Mouse (Mus musculus) G1E (cell line): ENCODE data around the gene Marc2. TPM values are rescaled to one million over a fixed set of nuclear protein-coding genes. Genes with fewer than 3 reads are reported as not detected.

ENCODE experiments used
- ATAC-seq: 2 replicates; pipeline ENCODE4 v1.8.0; 2016; ENCODE audit warnings: mild to moderate bottlenecking; ENCODE audit not compliant: insufficient number of reproducible peaks, poor library complexity, low FRiP score, severe bottlenecking; ENCODE audit errors: extremely low read depth
- DNase-seq: peaks from one replicate; pipeline ENCODE4 v3.0.0; 2012; ENCODE audit warnings: low spot score
- H3K27me3 ChIP-seq: 2 replicates; pipeline ENCODE4 v1.6.1; 2012; ENCODE audit warnings: mild to moderate bottlenecking, low read length, inconsistent platforms; ENCODE audit not compliant: insufficient read depth
- H3K36me3 ChIP-seq: replicated peaks from 2 replicates; pipeline ENCODE3; 2012; ENCODE audit warnings: mild to moderate bottlenecking, inconsistent platforms
- H3K4me1 ChIP-seq: 2 replicates; pipeline ENCODE4 v1.6.1; 2012; ENCODE audit warnings: low read depth, low read length, inconsistent platforms, mixed read lengths; ENCODE audit not compliant: insufficient read depth
- H3K4me3 ChIP-seq: 2 replicates; pipeline ENCODE4 v1.5.1; 2012; ENCODE audit warnings: low read depth, mild to moderate bottlenecking, inconsistent platforms, low read length, moderate library complexity, mixed read lengths
- H3K9me3 ChIP-seq: replicated peaks from 2 replicates; pipeline ENCODE4 v1.6.1; 2012; ENCODE audit warnings: inconsistent platforms
- CTCF ChIP-seq: IDR thresholded peaks from 2 replicates; pipeline ENCODE4 v1.5.1; 2012; ENCODE audit warnings: low read depth, low read length, inconsistent platforms, mixed read lengths
- GATA1 ChIP-seq: IDR thresholded peaks from 2 replicates; pipeline ENCODE4 v1.6.1; 2012; ENCODE audit warnings: borderline replicate concordance, low read length, inconsistent platforms, mixed read lengths
- GATA2 ChIP-seq: IDR thresholded peaks from 2 replicates; pipeline ENCODE4 v1.6.1; 2012; ENCODE audit warnings: low read depth, low read length, inconsistent platforms, borderline replicate concordance
- POLR2AphosphoS5 ChIP-seq: IDR thresholded peaks from 2 replicates; pipeline ENCODE4 v1.6.1; 2012; ENCODE audit warnings: low read depth, low read length, inconsistent platforms; ENCODE audit not compliant: insufficient replicate concordance
- TAL1 ChIP-seq: conservative IDR thresholded peaks from 2 replicates; pipeline ENCODE4 v1.6.1; 2012; ENCODE audit warnings: low read depth, low read length, inconsistent platforms, mixed read lengths
- polyA plus RNA-seq: library from polyadenylated mRNA; stranded (reverse); fragments of >175 nt; gene quantifications from 2 replicates; pipeline ENCODE4 v1.2.3, GENCODE M21; 2012
- total RNA-seq, 2 experiments: library from RNA; stranded (forward) in 1 of 2; stranded (reverse) in 1 of 2; fragments of 200-1000 nt in 1 of 2; fragments of >200 nt in 1 of 2; fragmentation: Nextera tagmentation in 1 of 2; gene quantifications; 2 replicates each; pipeline ENCODE4 v1.2.3; 2014 to 2017

The Marc2 gene
- total and polyA plus RNA-seq, 3 experiments = 39.8 to 62.0 (median 53.5) TPM

- H3K4me1 ChIP-seq = no peaks in the 10 kb centered on the region
- ATAC-seq = no peak
- H3K27me3 ChIP-seq = no peaks in the 10 kb centered on the region
- DNase-seq = no peak
- H3K9me3 ChIP-seq = no peaks in the 10 kb centered on the region
- TF ChIP-seq GATA2 (no peak), POLR2AphosphoS5 (no peak), CTCF (no peak)
- H3K4me3 ChIP-seq = no peak overlapping the region
- no peaks in the 10 kb centered on the region for H3K36me3 ChIP-seq
Measured at GRCm38 (mm10) chr1:184783641-184784040, 62.6 kb downstream of the Marc2 start.

- Histone ChIP-seq H3K27me3 (no peaks in the 10 kb centered on the region), H3K36me3 (no peaks in the 10 kb centered on the region), H3K4me3 (no peak overlapping the region), H3K9me3 (no peaks in the 10 kb centered on the region), H3K4me1 (no peaks in the 10 kb centered on the region)
- DNase-seq (no peak), ATAC-seq (no peak)
- TF ChIP-seq POLR2AphosphoS5 = no peak
- no peak for TF ChIP-seq GATA1
- TF ChIP-seq TAL1 = no peak
- TF ChIP-seq GATA2 = no peak
- no peak for TF ChIP-seq CTCF
Measured at GRCm38 (mm10) chr1:184782161-184782513, 64.1 kb downstream of the Marc2 start.

- no peak for ATAC-seq
Measured at GRCm38 (mm10) chr1:184781286-184782160, 64.7 kb downstream of the Marc2 start.

GRCm38 (mm10) chr1:184778157-184778556 lies 68.1 kb downstream of the Marc2 start:
- Histone ChIP-seq H3K4me3 (no peak overlapping the region), H3K27me3 (no peaks in the 10 kb centered on the region), H3K4me1 (no peaks in the 10 kb centered on the region), H3K9me3 (no peaks in the 10 kb centered on the region), H3K36me3 (no peaks in the 10 kb centered on the region)
- no peak for DNase-seq
- no peak for ATAC-seq
- TF ChIP-seq GATA2 (no peak), GATA1 (no peak), TAL1 (no peak), CTCF (no peak), POLR2AphosphoS5 (no peak)

More at GRCm38 (mm10) chr1:184781286-184782160, 64.7 kb downstream of the Marc2 start:
- Histone ChIP-seq H3K27me3 (no peaks in the 10 kb centered on the region), H3K9me3 (no peaks in the 10 kb centered on the region), H3K36me3 (no peaks in the 10 kb centered on the region), H3K4me3 (no peak overlapping the region), H3K4me1 (no peaks in the 10 kb centered on the region)
- no peak for DNase-seq
- TF ChIP-seq CTCF = no peak
- no peak for TF ChIP-seq POLR2AphosphoS5
- TF ChIP-seq GATA2 = no peak
- no peak for TF ChIP-seq GATA1
- TF ChIP-seq TAL1 = no peak

GRCm38 (mm10) chr1:184777061-184777795 lies 69.0 kb downstream of the Marc2 start:
- no peaks in the 10 kb centered on the region for H3K9me3 ChIP-seq
- no peak for TF ChIP-seq GATA1
- no peak for TF ChIP-seq TAL1
- TF ChIP-seq GATA2 = no peak
- no peak for TF ChIP-seq POLR2AphosphoS5
- TF ChIP-seq CTCF = no peak
- no peaks in the 10 kb centered on the region for H3K4me1 ChIP-seq
- DNase-seq (no peak), ATAC-seq (no peak)
- H3K4me3 ChIP-seq = no peak overlapping the region
- no peaks in the 10 kb centered on the region for H3K27me3 ChIP-seq
- H3K36me3 ChIP-seq = no peaks in the 10 kb centered on the region

- Histone ChIP-seq H3K9me3 (no peaks in the 10 kb centered on the region), H3K4me1 (no peaks in the 10 kb centered on the region), H3K36me3 (no peaks in the 10 kb centered on the region), H3K4me3 (no peak overlapping the region), H3K27me3 (no peaks in the 10 kb centered on the region)
- no peak for TF ChIP-seq GATA2
- no peak for TF ChIP-seq POLR2AphosphoS5
- TF ChIP-seq GATA1 = no peak
- no peak for TF ChIP-seq TAL1
- TF ChIP-seq CTCF = no peak
- DNase-seq (no peak), ATAC-seq (no peak)
Measured at GRCm38 (mm10) chr1:184775289-184775688, 71.0 kb downstream of the Marc2 start.

- ATAC-seq (no peak), DNase-seq (no peak)
- TF ChIP-seq CTCF (no peak), GATA1 (no peak), POLR2AphosphoS5 (no peak), TAL1 (no peak), GATA2 (no peak)
- Histone ChIP-seq H3K9me3 (no peaks in the 10 kb centered on the region), H3K4me1 (no peaks in the 10 kb centered on the region), H3K36me3 (no peaks in the 10 kb centered on the region), H3K4me3 (no peak overlapping the region), H3K27me3 (no peaks in the 10 kb centered on the region)
Measured at GRCm38 (mm10) chr1:184771891-184772249, 74.4 kb downstream of the Marc2 start.
